Mouse (Mus musculus) ES-E14 (cell line): Measurements from ENCODE around the gene Nptx1. TPM values are rescaled to one million over a fixed set of nuclear protein-coding genes. Genes with fewer than 3 reads are reported as not detected.

ENCODE experiments used
- DNase-seq: peaks from one replicate; pipeline ENCODE4 v3.0.0-alpha.2; 2013; ENCODE audit warnings: low read depth, low spot score
- H3K27ac ChIP-seq: 2 replicates; pipeline ENCODE4 v1.5.1; 2012; ENCODE audit warnings: low read depth, mild to moderate bottlenecking, low read length, moderate library complexity, mixed read lengths; ENCODE audit not compliant: poor library complexity, insufficient read depth, severe bottlenecking
- H3K36me3 ChIP-seq: 2 replicates; pipeline ENCODE4 v1.6.1; 2012; ENCODE audit warnings: mild to moderate bottlenecking, low read length, moderate library complexity, mixed read lengths; ENCODE audit not compliant: control insufficient read depth, poor library complexity, insufficient read depth, severe bottlenecking
- H3K4me1 ChIP-seq, 2 experiments: fragments of 150-350 bp in 1 of 2; sonication (generic) in 1 of 2; 2 replicates each; pipeline ENCODE4 v1.6.1; 2012; ENCODE audit warnings: low read length in 2 of 2, mild to moderate bottlenecking in 1 of 2, mixed read lengths in 1 of 2; ENCODE audit not compliant: control insufficient read depth in 2 of 2, insufficient read depth in 2 of 2, poor library complexity in 1 of 2
- H3K4me3 ChIP-seq, 2 experiments: fragments of 150-350 bp in 1 of 2; sonication (generic) in 1 of 2; 2 replicates each; pipeline ENCODE4 v1.5.1; 2012; ENCODE audit warnings: low read length in 2 of 2, low read depth in 1 of 2, mild to moderate bottlenecking in 1 of 2, mixed read lengths in 1 of 2; ENCODE audit not compliant: insufficient read depth in 1 of 2, poor library complexity in 1 of 2, severe bottlenecking in 1 of 2
- H3K9ac ChIP-seq: 2 replicates; pipeline ENCODE4 v1.6.1; 2012; ENCODE audit warnings: low read depth, mild to moderate bottlenecking, low read length, mixed read lengths; ENCODE audit not compliant: poor library complexity, insufficient read depth, severe bottlenecking
- H3K9me3 ChIP-seq: fragments of 150-350 bp; sonication (generic); 2 replicates; pipeline ENCODE4 v1.6.1; 2012; ENCODE audit warnings: low read depth, mild to moderate bottlenecking, low read length; ENCODE audit not compliant: control insufficient read depth, insufficient read depth
- CHD2 ChIP-seq: IDR thresholded peaks from 2 replicates; pipeline ENCODE4 v1.6.1; 2014; ENCODE audit warnings: mild to moderate bottlenecking, low read depth, low read length, inconsistent platforms
- HCFC1 ChIP-seq: IDR thresholded peaks from 2 replicates; pipeline ENCODE4 v1.6.1; 2012; ENCODE audit warnings: low read length, inconsistent platforms, borderline replicate concordance; ENCODE audit not compliant: insufficient read depth
- MAFK ChIP-seq: IDR thresholded peaks from 2 replicates; pipeline ENCODE4 v1.6.1; 2014; ENCODE audit warnings: mild to moderate bottlenecking, low read depth, low read length, inconsistent platforms; ENCODE audit not compliant: insufficient read depth
- ZC3H11A ChIP-seq: IDR thresholded peaks from 2 replicates; pipeline ENCODE4 v1.6.1; 2012; ENCODE audit warnings: low read depth, mild to moderate bottlenecking, inconsistent platforms, low read length, borderline replicate concordance
- ZNF384 ChIP-seq: IDR thresholded peaks from 2 replicates; pipeline ENCODE4 v1.6.1; 2012; ENCODE audit warnings: low read depth, low read length, inconsistent platforms
- in situ Hi-C, 2 experiments: fragments of 600-800 bp; cut with MboI; formaldehyde crosslinking; loops; one replicate each; pipeline ENCODE4 v1.15.1; 2025; ENCODE audit warnings: low sequenced_read_pairs in 2 of 2, inconsistent platforms in 1 of 2; ENCODE audit not compliant: unreplicated experiment in 2 of 2
- total RNA-seq: library from RNA; depleted of rRNA; stranded (reverse); fragments of 300-350 nt; gene quantifications from 2 replicates; pipeline ENCODE4 v1.2.3, GENCODE M21; 2012; rRNA removed

Gene Nptx1
- 0.79 and 0.80 TPM in 2 replicates for total RNA-seq

- Histone ChIP-seq H3K9ac (peak within 1 kb of the TSS; percentile 31; the same call in 1 of the 2 replicates), H3K9me3 (no peaks in the 10 kb centered on the region), H3K27ac (no peak within 1 kb of the TSS), H3K36me3 (no peaks in the 10 kb centered on the region), H3K4me3 (peak within 1 kb of the TSS; percentile 46 to 52), H3K4me1 (no peaks in the 10 kb centered on the region; a peak in 1 of 4 replicates)
- DNase-seq: no peak
- TF ChIP-seq HCFC1: no peak
- TF ChIP-seq ZNF384: no peak
- TF ChIP-seq CHD2: no peak
- no peak for TF ChIP-seq MAFK
- TF ChIP-seq ZC3H11A: no peak
- in situ Hi-C loops: loop anchor here in 1 of 2 experiments (10.0 kb wide), 1 partner anchor 503 kb away; the partner anchor contains the start of gene Cbx8
Observed at GRCm38 (mm10) chr11:119547183-119547921, at the start of gene Nptx1. Gene Nptx1, minus strand, starts transcription at chr11:119547753.

- Histone ChIP-seq H3K36me3 (no peaks in the 10 kb centered on the region), H3K9me3 (no peaks in the 10 kb centered on the region), H3K27ac (no peak overlapping the region), H3K4me1 (peaks cover 3 to 8% of the 10 kb centered on the region in 2 experiments; a peak in 3 of 4 replicates), H3K4me3 (no peak overlapping the region), H3K9ac (no peak overlapping the region)
- no peak for TF ChIP-seq ZC3H11A
- no peak for TF ChIP-seq CHD2
- TF ChIP-seq MAFK: no peak
- TF ChIP-seq HCFC1: no peak
- TF ChIP-seq ZNF384: no peak
- peak; percentile 45 for DNase-seq
- in situ Hi-C loops: no loop called here
Observed at GRCm38 (mm10) chr11:119593966-119594365, 46.4 kb upstream of the Nptx1 start.

GRCm38 (mm10) chr11:119589242-119589641 is 41.7 kb upstream of the Nptx1 start:
- TF ChIP-seq MAFK: no peak
- no peak for TF ChIP-seq HCFC1
- TF ChIP-seq ZNF384: no peak
- TF ChIP-seq CHD2: no peak
- TF ChIP-seq ZC3H11A: no peak
- no peaks in the 10 kb centered on the region for H3K36me3 ChIP-seq
- peaks cover 12 to 26% of the 10 kb centered on the region in 2 experiments for H3K4me1 ChIP-seq
- no peak overlapping the region for H3K9ac ChIP-seq
- no peaks in the 10 kb centered on the region for H3K9me3 ChIP-seq
- no peak overlapping the region for H3K27ac ChIP-seq
- in situ Hi-C loops: no loop called here
- no peak overlapping the region for H3K4me3 ChIP-seq
- DNase-seq: no peak

GRCm38 (mm10) chr11:119587112-119587511 is 39.6 kb upstream of the Nptx1 start:
- no peak for DNase-seq
- in situ Hi-C loops: no loop called here
- Histone ChIP-seq H3K9ac (no peak overlapping the region), H3K36me3 (no peaks in the 10 kb centered on the region), H3K4me3 (no peak overlapping the region), H3K9me3 (no peaks in the 10 kb centered on the region), H3K4me1 (peaks cover 12 to 23% of the 10 kb centered on the region in 2 experiments), H3K27ac (no peak overlapping the region)
- TF ChIP-seq CHD2 (no peak), MAFK (no peak), ZC3H11A (no peak), HCFC1 (no peak), ZNF384 (no peak)

GRCm38 (mm10) chr11:119586511-119586910 is 39.0 kb upstream of the Nptx1 start:
- TF ChIP-seq HCFC1: no peak
- TF ChIP-seq MAFK: no peak
- no peak for TF ChIP-seq CHD2
- TF ChIP-seq ZNF384: no peak
- TF ChIP-seq ZC3H11A: no peak

More at GRCm38 (mm10) chr11:119586511-119586910, 39.0 kb upstream of the Nptx1 start:
- Histone ChIP-seq H3K9me3 (no peaks in the 10 kb centered on the region), H3K4me1 (peaks cover 12 to 23% of the 10 kb centered on the region in 2 experiments), H3K4me3 (no peak overlapping the region), H3K36me3 (no peaks in the 10 kb centered on the region), H3K27ac (no peak overlapping the region), H3K9ac (no peak overlapping the region)
- in situ Hi-C loops: no loop called here
- DNase-seq: no peak
